Mouse (Mus musculus): ENCODE measurements at regions not wholly inside any gene's neighbourhood (a gene's known extent, or its start where the extent isn't known, plus 50 kb on each side); places are given as distances from the start of the nearest gene placed in this dataset.

DNA sequence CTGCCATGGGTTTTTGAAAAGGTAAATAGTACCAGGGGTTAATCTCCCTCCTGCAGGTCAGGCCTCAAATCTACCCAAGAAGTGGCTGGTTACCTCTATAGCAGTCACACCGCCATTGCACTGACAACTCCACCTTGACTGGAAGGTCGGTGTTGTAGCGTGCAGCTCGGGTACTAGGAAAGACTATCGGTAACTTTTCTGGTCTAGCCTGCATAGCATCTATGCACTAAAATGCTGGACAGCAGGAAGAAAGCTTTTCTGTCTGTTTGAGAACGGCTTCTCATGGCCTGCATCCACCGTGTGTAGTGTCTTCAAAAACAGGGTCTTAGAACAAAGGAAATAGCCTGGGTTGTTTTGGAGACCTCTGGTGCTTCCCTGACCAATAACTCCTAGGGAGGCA is 88.8 kb downstream of the Bms1 start:
- WGBS: 91% methylated on average over 7 of the region's 7 CpGs
- Histone ChIP-seq H3K4me2 (no peak overlapping the region), H3K36me3 (no peaks in the 10 kb centered on the region), H3K9ac (replicated peaks) (no peak overlapping the region), H3K27me3 (replicated peaks) (no peaks in the 10 kb centered on the region), H3K9me3 (replicated peaks) (no peaks in the 10 kb centered on the region), H3K27ac (replicated peaks) (no peak overlapping the region), H3K4me1 (no peaks in the 10 kb centered on the region), H3K4me3 (replicated peaks) (no peak overlapping the region)
- ATAC-seq (ENCODE audit: low FRiP score): no peak

DNA sequence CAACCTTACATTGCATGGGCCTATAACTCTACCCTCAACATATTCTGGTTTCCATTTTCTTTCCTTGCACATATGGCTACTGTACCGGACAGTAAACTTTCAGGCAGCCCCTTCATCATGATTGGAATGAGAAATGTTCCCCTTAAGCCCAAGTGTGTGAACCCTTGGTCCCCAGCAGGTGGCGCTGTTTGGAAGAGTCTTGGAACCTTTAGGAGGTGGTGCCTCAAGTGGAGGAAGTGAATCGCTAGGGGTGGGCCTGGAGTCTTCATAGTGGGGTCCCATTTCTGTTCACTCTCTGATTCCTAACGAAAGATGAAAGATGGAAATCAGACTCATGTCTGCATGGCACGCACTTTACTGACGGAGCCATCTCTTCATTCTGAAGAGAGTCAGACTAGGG is 91.8 kb downstream of the Bms1 start:
- Histone ChIP-seq H3K27me3 (replicated peaks) (no peaks in the 10 kb centered on the region), H3K4me1 (peaks cover 6% of the 10 kb centered on the region; the same call in 1 of the 2 replicates), H3K36me3 (no peaks in the 10 kb centered on the region), H3K9ac (replicated peaks) (no peak overlapping the region), H3K4me2 (no peak overlapping the region), H3K27ac (replicated peaks) (no peak overlapping the region), H3K4me3 (replicated peaks) (no peak overlapping the region), H3K9me3 (replicated peaks) (no peaks in the 10 kb centered on the region)
- 76% methylated on average over 6 of the region's 6 CpGs for WGBS
- ATAC-seq (ENCODE audit: low FRiP score): no peak

DNA sequence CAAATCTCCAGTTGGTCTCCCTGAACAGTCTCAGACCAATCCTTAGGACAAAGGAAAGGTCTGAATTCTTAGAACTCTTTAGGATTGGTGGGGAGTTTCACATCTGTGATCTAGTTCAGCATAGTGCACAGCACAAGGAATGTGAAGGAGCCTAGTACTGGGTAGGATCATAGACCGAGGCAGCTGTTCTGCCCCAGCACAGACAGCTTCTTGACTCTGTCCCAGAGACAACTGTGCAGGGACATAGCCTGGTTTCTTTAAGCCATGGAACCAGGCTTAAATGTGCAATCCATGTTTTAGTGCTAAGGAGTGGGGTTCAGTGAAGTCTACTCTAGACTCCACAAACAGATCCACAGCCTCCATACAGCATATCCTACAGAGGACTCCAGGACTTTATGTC is 93.6 kb downstream of the Bms1 start:
- 100% methylated on average over 1 of the region's 1 CpGs for WGBS
- Histone ChIP-seq H3K27ac (replicated peaks) (no peak overlapping the region), H3K4me3 (replicated peaks) (no peak overlapping the region), H3K9ac (replicated peaks) (no peak overlapping the region), H3K4me2 (no peak overlapping the region), H3K4me1 (peaks cover 6% of the 10 kb centered on the region; the same call in 1 of the 2 replicates), H3K36me3 (no peaks in the 10 kb centered on the region), H3K9me3 (replicated peaks) (no peaks in the 10 kb centered on the region), H3K27me3 (replicated peaks) (no peaks in the 10 kb centered on the region)
- ATAC-seq (ENCODE audit: low FRiP score): no peak

DNA sequence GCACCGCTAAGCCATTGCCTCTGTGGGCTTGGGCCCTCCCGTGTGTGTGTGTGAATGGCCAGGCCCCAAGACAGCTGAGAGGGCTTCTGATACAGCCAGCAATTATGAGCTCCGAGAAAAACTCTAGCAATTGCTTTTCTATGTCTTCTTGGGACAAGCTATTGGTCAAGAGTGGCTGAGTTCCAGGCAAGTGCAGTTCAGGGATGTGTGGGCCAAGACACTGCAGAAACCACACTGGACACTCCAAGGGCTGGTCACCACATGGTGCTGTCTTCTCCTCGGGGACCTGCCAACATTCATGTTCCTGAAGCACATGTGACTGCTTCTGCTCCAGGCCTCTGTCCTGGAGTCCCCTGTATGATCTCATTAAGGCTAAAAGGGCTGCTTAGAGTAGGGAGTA is 94.7 kb downstream of the Bms1 start:
- Histone ChIP-seq H3K4me1 (peaks cover 6% of the 10 kb centered on the region; the same call in 1 of the 2 replicates), H3K4me3 (replicated peaks) (no peak overlapping the region), H3K4me2 (no peak overlapping the region), H3K36me3 (no peaks in the 10 kb centered on the region), H3K9ac (replicated peaks) (no peak overlapping the region), H3K27ac (replicated peaks) (no peak overlapping the region), H3K9me3 (replicated peaks) (no peaks in the 10 kb centered on the region), H3K27me3 (replicated peaks) (no peaks in the 10 kb centered on the region)
- 79% methylated on average over 4 of the region's 4 CpGs for WGBS
- no peak for ATAC-seq (ENCODE audit: low FRiP score)

DNA sequence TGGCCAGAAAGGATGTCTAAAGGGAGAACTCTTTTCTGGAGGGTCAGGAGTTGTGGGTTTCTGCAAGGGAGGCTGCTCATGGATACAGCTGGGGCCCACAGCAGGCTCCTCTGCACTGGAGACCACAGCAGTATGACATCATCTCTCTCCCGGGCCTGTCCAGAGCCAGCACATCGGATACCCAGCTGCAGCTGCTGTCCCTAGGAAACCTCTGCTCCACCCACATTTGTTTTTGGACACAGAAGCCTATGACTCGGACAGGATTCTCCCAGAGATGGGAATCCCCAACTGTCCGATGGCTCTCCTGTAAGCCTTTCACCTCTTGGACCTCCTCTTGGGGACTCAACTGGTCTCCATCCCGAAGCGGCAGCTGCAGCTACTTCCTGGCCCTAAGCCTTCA is 96.2 kb downstream of the Bms1 start:
- Histone ChIP-seq H3K9me3 (replicated peaks) (no peaks in the 10 kb centered on the region), H3K36me3 (no peaks in the 10 kb centered on the region), H3K4me2 (no peak overlapping the region), H3K27me3 (replicated peaks) (no peaks in the 10 kb centered on the region), H3K27ac (replicated peaks) (no peak overlapping the region), H3K4me1 (peaks cover 6% of the 10 kb centered on the region; the same call in 1 of the 2 replicates), H3K9ac (replicated peaks) (no peak overlapping the region), H3K4me3 (replicated peaks) (no peak overlapping the region)
- 74% methylated on average over 6 of the region's 6 CpGs for WGBS
- ATAC-seq (ENCODE audit: low FRiP score): no peak

DNA sequence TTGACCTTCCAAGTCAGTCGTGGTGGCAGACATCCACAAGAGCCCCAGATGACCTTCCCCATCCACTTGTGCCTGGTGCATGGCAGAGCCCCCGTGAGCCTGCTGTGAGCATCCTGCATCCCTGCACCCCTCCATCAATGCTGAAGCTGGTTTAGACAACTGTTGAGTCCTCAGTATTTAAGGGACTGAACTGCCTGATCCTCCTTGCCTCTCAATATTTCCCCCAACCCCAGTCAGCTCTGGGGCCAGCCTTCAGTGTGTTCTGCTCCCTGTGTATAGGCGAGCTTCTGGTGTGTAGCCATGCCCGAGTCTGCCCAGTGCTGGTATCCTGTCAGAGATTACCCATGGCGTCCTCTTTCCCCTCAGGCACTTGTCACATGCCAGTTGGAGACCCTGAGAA is 96.6 kb downstream of the Bms1 start:
- H3K27me3 ChIP-seq (replicated peaks): no peaks in the 10 kb centered on the region
- H3K4me2 ChIP-seq: no peak overlapping the region
- no peak overlapping the region for H3K27ac ChIP-seq (replicated peaks)
- no peak overlapping the region for H3K4me3 ChIP-seq (replicated peaks)
- ATAC-seq (ENCODE audit: low FRiP score): no peak
- peaks cover 6% of the 10 kb centered on the region; the same call in 1 of the 2 replicates for H3K4me1 ChIP-seq
- H3K9ac ChIP-seq (replicated peaks): no peak overlapping the region
- no peaks in the 10 kb centered on the region for H3K36me3 ChIP-seq
- WGBS: 76% methylated on average over 5 of the region's 5 CpGs
- H3K9me3 ChIP-seq (replicated peaks): no peaks in the 10 kb centered on the region

DNA sequence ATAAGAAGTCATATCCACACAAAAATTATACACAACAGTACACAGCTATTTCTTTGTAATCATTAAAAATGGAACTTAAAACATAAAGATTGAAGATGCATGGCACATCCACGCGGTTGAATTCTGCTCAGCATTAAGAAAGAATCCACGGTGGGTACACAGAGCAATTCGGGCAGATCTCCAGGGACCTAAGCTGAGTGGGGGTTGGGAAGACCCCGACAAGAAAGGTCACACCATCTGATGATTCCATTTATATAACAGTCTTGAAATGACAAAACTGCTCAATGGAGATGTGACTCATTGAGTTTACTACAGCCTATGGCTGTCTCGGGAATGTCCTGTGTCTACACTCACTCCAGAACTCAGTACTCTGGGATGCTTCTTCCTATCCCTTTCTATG is 97.2 kb downstream of the Bms1 start:
- 86% methylated on average over 6 of the region's 6 CpGs for WGBS
- no peak overlapping the region for H3K27ac ChIP-seq (replicated peaks)
- H3K9me3 ChIP-seq (replicated peaks): no peaks in the 10 kb centered on the region
- no peak overlapping the region for H3K9ac ChIP-seq (replicated peaks)
- no peak overlapping the region for H3K4me2 ChIP-seq
- no peak overlapping the region for H3K4me3 ChIP-seq (replicated peaks)
- H3K36me3 ChIP-seq: no peaks in the 10 kb centered on the region
- peaks cover 6% of the 10 kb centered on the region; the same call in 1 of the 2 replicates for H3K4me1 ChIP-seq
- ATAC-seq (ENCODE audit: low FRiP score): no peak
- H3K27me3 ChIP-seq (replicated peaks): no peaks in the 10 kb centered on the region

DNA sequence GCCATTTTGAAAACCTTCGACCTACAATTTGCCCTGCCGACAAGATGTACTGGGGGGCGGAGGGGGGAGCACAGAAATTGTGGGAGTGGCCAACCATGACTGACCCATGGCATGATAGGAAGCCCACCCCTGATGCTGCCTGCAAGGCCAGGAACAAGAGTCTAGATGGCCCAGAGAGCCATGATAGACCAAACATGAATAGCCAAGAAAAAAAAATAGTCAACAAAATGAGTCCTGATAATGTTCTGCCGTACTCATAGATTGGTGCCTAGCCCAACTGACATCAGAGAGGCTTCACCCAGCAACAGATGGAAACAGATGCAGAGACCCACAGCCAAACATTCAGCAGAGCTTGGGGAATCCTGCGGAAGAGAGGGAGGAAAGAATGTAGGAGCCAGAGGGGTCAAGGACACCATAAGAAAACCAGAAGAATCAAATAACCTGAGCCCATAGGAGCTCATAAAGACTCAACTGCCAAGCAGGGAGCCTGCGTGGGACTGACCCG is 99.2 kb downstream of the Bms1 start:
- no peak overlapping the region for H3K9ac ChIP-seq (replicated peaks)
- no peak for ATAC-seq (ENCODE audit: low FRiP score)
- no peaks in the 10 kb centered on the region for H3K36me3 ChIP-seq
- no peaks in the 10 kb centered on the region for H3K9me3 ChIP-seq (replicated peaks)
- H3K4me2 ChIP-seq: no peak overlapping the region
- H3K27ac ChIP-seq (replicated peaks): no peak overlapping the region
- peaks cover 9% of the 10 kb centered on the region; the same call in 1 of the 2 replicates for H3K4me1 ChIP-seq
- no peak overlapping the region for H3K4me3 ChIP-seq (replicated peaks)
- no peaks in the 10 kb centered on the region for H3K27me3 ChIP-seq (replicated peaks)
- WGBS: 92% methylated on average over 7 of the region's 7 CpGs

DNA sequence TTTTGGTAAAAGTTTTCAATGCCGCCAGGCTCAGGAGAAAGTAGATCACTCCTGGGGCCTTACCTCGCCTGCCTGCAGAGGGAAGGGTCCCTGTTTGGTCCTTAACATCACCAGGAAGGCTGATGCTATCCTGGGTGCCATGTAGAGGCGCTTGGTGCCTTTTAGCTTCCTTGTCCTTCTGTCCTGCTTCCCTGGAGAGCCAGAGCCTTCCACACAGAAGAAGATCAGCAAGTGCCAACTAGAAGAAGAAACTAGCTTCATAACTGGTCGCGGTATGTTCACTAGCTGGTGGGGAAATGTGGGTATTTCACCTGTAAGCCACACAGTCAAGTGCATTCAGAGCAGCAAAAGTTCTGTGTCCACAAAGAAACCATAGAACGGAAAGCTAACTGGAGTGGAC is 103.4 kb downstream of the Bms1 start:
- no peaks in the 10 kb centered on the region for H3K36me3 ChIP-seq
- no peak overlapping the region for H3K9ac ChIP-seq (replicated peaks)
- H3K4me3 ChIP-seq (replicated peaks): no peak overlapping the region
- no peaks in the 10 kb centered on the region for H3K27me3 ChIP-seq (replicated peaks)
- no peak overlapping the region for H3K4me2 ChIP-seq
- no peaks in the 10 kb centered on the region for H3K9me3 ChIP-seq (replicated peaks)
- peaks cover 8% of the 10 kb centered on the region; the same call in 1 of the 2 replicates for H3K4me1 ChIP-seq
- 87% methylated on average over 6 of the region's 6 CpGs for WGBS
- H3K27ac ChIP-seq (replicated peaks): no peak overlapping the region
- no peak for ATAC-seq (ENCODE audit: low FRiP score)

DNA sequence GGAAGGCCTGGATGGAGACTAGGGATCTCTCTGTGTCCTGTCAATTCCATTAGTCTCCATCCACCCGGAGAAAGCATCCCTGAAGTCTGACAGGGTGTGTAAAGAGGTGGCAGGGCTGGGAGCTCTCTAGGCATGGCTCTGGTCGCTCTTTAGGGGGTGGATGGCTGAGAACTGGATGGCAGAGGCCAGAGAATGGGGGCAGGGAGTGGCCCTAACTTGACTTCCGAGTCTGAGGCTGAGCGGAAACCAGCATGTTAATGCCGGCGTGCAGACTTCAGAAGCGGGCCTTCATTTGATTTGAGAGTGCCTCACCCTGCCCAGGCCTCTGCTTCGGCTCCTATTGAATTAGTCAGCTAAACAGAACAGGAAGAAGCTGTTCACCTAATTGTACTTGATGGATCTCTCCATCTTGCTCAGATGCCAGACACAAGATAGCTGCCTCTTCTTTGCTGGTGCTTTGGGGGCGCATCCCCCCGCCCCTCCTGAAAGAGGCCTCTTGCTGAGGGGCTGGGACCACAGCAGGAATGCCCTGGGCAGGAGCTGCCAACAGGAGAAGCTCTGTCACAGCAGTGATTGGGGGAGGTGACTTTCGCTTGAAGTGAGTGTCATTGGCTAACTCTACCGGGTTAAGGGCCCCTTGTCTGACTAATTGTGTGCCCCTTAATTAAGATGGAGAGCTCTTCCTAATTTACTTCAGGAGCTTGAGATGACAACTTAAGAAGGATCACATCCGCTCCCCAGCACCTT is 104.2 kb downstream of the Bms1 start:
- H3K4me1 ChIP-seq: peaks cover 8% of the 10 kb centered on the region; the same call in 1 of the 2 replicates
- no peak overlapping the region for H3K4me3 ChIP-seq (replicated peaks)
- no peaks in the 10 kb centered on the region for H3K27me3 ChIP-seq (replicated peaks)
- no peaks in the 10 kb centered on the region for H3K9me3 ChIP-seq (replicated peaks)
- no peak for ATAC-seq (ENCODE audit: low FRiP score)
- H3K36me3 ChIP-seq: no peaks in the 10 kb centered on the region
- H3K9ac ChIP-seq (replicated peaks): no peak overlapping the region
- WGBS: 26% methylated on average over 13 of the region's 13 CpGs
- no peak overlapping the region for H3K4me2 ChIP-seq
- H3K27ac ChIP-seq (replicated peaks): no peak overlapping the region

DNA sequence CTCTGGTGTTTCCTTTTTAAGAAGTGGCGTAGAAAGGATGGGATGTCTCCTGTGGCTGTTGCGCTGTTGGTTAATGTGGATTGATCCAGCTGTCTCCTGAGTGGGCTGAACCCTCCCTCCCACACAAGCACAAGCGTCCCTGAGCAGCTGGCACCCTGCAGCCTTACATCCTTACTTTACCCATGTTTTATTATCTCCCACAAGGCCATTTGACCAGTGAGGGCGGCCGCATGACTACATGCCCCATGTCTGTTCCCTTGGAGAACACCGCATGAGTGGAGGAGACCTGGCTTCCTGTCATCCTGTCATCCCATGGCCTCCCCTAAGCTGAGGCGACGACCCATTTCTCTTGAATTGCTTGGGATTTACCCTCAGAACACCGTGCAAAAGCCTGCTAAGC is 108.2 kb downstream of the Bms1 start:
- Histone ChIP-seq H3K9me3 (replicated peaks) (no peaks in the 10 kb centered on the region), H3K27me3 (replicated peaks) (no peaks in the 10 kb centered on the region), H3K4me3 (replicated peaks) (no peak overlapping the region), H3K36me3 (no peaks in the 10 kb centered on the region), H3K9ac (replicated peaks) (no peak overlapping the region), H3K4me1 (peaks cover 14% of the 10 kb centered on the region; the same call in 1 of the 2 replicates), H3K4me2 (no peak overlapping the region), H3K27ac (replicated peaks) (no peak overlapping the region)
- ATAC-seq (ENCODE audit: low FRiP score): no peak
- WGBS: 78% methylated on average over 9 of the region's 9 CpGs

DNA sequence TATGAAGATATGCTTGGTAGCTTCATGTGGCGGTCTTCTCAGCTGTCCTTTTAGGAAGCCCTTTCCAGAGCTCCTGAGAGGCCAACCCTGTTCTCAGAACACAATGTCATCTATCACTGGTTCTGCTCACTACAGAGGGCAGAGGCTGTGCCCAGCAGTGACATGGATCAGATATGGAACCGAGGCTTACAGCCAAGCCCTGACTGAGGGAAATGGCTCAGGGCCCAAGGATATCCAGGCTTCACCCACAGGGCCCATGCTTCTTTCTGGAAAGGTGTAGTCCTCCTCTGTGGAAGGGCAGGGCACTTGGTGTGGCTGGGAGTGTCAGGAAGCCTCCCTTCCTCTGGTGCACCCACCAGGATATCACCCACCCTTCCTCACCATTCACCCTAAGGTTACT is 109.4 kb downstream of the Bms1 start:
- no peak for ATAC-seq (ENCODE audit: low FRiP score)

More for the DNA sequence above, 109.4 kb downstream of the Bms1 start:
- H3K4me2 ChIP-seq: no peak overlapping the region
- H3K9ac ChIP-seq (replicated peaks): no peak overlapping the region
- WGBS: 81% methylated on average over 2 of the region's 2 CpGs
- no peaks in the 10 kb centered on the region for H3K9me3 ChIP-seq (replicated peaks)
- H3K4me3 ChIP-seq (replicated peaks): no peak overlapping the region
- H3K27me3 ChIP-seq (replicated peaks): no peaks in the 10 kb centered on the region
- no peaks in the 10 kb centered on the region for H3K36me3 ChIP-seq
- peaks cover 10% of the 10 kb centered on the region; the same call in 1 of the 2 replicates for H3K4me1 ChIP-seq
- no peak overlapping the region for H3K27ac ChIP-seq (replicated peaks)
